Mouse (Mus musculus) G1E (cell line): ENCODE results near the gene Lrrc29. TPM values are rescaled to one million over a fixed set of nuclear protein-coding genes. Genes with fewer than 3 reads are reported as not detected.
A peak's percentile ranks its signal among the peaks of the same experiment; 100 is the strongest.

ENCODE experiments used
- ATAC-seq: 2 replicates; pipeline ENCODE4 v1.8.0; 2016; ENCODE audit warnings: mild to moderate bottlenecking; ENCODE audit not compliant: insufficient number of reproducible peaks, poor library complexity, low FRiP score, severe bottlenecking; ENCODE audit errors: extremely low read depth
- DNase-seq: peaks from one replicate; pipeline ENCODE4 v3.0.0; 2012; ENCODE audit warnings: low spot score
- H3K27me3 ChIP-seq: 2 replicates; pipeline ENCODE4 v1.6.1; 2012; ENCODE audit warnings: mild to moderate bottlenecking, low read length, inconsistent platforms; ENCODE audit not compliant: insufficient read depth
- H3K36me3 ChIP-seq: replicated peaks from 2 replicates; pipeline ENCODE3; 2012; ENCODE audit warnings: mild to moderate bottlenecking, inconsistent platforms
- H3K4me1 ChIP-seq: 2 replicates; pipeline ENCODE4 v1.6.1; 2012; ENCODE audit warnings: low read depth, low read length, inconsistent platforms, mixed read lengths; ENCODE audit not compliant: insufficient read depth
- H3K4me3 ChIP-seq: 2 replicates; pipeline ENCODE4 v1.5.1; 2012; ENCODE audit warnings: low read depth, mild to moderate bottlenecking, inconsistent platforms, low read length, moderate library complexity, mixed read lengths
- H3K9me3 ChIP-seq: replicated peaks from 2 replicates; pipeline ENCODE4 v1.6.1; 2012; ENCODE audit warnings: inconsistent platforms
- CTCF ChIP-seq: IDR thresholded peaks from 2 replicates; pipeline ENCODE4 v1.5.1; 2012; ENCODE audit warnings: low read depth, low read length, inconsistent platforms, mixed read lengths
- GATA1 ChIP-seq: IDR thresholded peaks from 2 replicates; pipeline ENCODE4 v1.6.1; 2012; ENCODE audit warnings: borderline replicate concordance, low read length, inconsistent platforms, mixed read lengths
- GATA2 ChIP-seq: IDR thresholded peaks from 2 replicates; pipeline ENCODE4 v1.6.1; 2012; ENCODE audit warnings: low read depth, low read length, inconsistent platforms, borderline replicate concordance
- POLR2AphosphoS5 ChIP-seq: IDR thresholded peaks from 2 replicates; pipeline ENCODE4 v1.6.1; 2012; ENCODE audit warnings: low read depth, low read length, inconsistent platforms; ENCODE audit not compliant: insufficient replicate concordance
- TAL1 ChIP-seq: conservative IDR thresholded peaks from 2 replicates; pipeline ENCODE4 v1.6.1; 2012; ENCODE audit warnings: low read depth, low read length, inconsistent platforms, mixed read lengths
- polyA plus RNA-seq: library from polyadenylated mRNA; stranded (reverse); fragments of >175 nt; gene quantifications from 2 replicates; pipeline ENCODE4 v1.2.3, GENCODE M21; 2012
- total RNA-seq, 2 experiments: library from RNA; stranded (forward) in 1 of 2; stranded (reverse) in 1 of 2; fragments of 200-1000 nt in 1 of 2; fragments of >200 nt in 1 of 2; fragmentation: Nextera tagmentation in 1 of 2; gene quantifications; 2 replicates each; pipeline ENCODE4 v1.2.3; 2014 to 2017

The Lrrc29 gene
- total and polyA plus RNA-seq, 3 experiments: 1.6 to 15.5 (median 4.6) TPM

DNA sequence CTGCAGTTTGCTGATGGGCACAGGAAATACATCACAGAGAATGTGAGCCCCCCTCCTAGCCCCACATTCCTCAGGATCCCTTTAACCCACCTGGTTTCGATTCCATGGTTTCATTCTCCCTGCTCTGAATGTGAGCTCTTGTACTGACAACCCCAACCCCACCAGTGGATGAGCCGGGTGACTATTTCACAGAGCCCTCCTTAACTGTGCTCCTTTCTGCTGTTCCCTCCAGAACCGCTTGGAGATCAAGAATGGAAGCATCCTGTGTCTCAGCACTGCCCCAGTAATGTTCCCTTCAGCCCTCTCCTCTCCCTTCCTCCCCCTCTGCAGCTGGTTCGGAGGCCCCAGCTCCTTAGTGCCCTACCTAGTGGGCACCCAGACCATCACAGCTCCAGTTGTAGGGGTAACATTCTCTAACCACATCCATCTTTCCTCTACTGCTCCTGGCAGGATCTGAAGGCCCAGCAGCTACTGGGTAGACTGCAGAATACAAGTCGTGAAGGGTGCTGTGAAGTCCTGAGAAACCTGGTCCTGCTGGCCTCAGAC is 19.9 kb downstream of the Lrrc29 start:
- no peak for ATAC-seq
- no peak for DNase-seq
- peaks cover 97% of the 10 kb centered on the region for H3K36me3 ChIP-seq
- no peaks in the 10 kb centered on the region for H3K27me3 ChIP-seq
- no peaks in the 10 kb centered on the region; the same call in 1 of the 2 replicates for H3K9me3 ChIP-seq
- no peak overlapping the region for H3K4me3 ChIP-seq
- H3K4me1 ChIP-seq: peaks cover 50% of the 10 kb centered on the region
- TF ChIP-seq TAL1: no peak
- TF ChIP-seq GATA1: no peak
- TF ChIP-seq GATA2: no peak
- TF ChIP-seq POLR2AphosphoS5: no peak
- TF ChIP-seq CTCF: no peak

DNA sequence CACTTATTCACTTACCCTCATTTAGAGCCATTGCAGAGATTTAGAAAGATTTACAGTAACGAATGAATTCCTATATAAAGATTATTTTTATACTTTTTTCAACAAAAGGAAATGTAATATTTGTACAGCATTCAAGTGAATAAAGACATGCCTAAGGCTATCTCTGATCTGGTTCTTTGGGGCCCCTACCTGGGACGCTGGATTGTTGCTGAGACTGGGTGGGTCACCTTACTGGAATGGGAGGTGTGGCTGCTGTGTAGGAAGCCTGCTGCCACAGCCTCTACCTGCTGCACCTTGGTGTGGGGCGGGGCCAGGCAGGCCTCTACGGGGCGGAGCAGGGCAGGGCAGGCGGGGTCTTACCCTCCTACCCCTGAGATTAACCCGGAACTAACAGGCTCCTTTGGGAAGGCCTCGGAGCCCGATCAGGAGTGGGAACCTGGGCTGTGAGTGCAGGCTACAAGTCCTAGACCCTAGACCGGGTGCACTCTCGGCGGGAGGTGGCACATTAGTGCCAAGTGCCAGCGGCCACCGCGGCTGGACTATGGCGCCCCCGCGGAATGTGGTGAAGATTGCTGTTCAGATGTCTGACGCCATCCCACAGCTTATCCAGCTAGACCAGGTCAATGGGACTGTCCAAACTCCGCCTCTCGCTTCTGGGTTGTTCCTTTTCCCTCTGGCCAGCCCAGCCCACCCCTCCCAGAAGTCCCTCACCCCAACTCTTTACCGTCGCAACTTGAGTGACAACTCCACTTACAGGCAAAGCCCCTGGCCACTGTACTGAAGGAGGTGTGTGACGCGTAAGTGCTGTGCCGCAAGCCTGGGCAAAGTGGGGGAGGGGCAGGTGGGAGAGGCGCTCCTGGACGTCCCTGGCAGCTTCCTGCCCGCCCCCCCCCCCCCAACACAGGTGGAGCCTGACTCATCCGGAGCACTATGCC is 20.6 kb downstream of the Lrrc29 start, which contains the start of gene Elmo3:
TSS of gene Elmo3 (plus strand) at position 391 of the 935 bp plus-strand sequence.
- Histone ChIP-seq H3K9me3 (no peaks in the 10 kb centered on the region; the same call in 1 of the 2 replicates), H3K4me3 (peak within 1 kb of the TSS; percentile 63; the same call in 1 of the 2 replicates), H3K27me3 (no peaks in the 10 kb centered on the region), H3K36me3 (peaks cover 99% of the 10 kb centered on the region), H3K4me1 (peaks cover 55% of the 10 kb centered on the region)
- no peak for TF ChIP-seq GATA2
- peak; percentile 89; the same call in 1 of the 2 replicates for TF ChIP-seq POLR2AphosphoS5
- ATAC-seq (no peak; the same call in 1 of the 2 replicates), DNase-seq (no peak)

DNA sequence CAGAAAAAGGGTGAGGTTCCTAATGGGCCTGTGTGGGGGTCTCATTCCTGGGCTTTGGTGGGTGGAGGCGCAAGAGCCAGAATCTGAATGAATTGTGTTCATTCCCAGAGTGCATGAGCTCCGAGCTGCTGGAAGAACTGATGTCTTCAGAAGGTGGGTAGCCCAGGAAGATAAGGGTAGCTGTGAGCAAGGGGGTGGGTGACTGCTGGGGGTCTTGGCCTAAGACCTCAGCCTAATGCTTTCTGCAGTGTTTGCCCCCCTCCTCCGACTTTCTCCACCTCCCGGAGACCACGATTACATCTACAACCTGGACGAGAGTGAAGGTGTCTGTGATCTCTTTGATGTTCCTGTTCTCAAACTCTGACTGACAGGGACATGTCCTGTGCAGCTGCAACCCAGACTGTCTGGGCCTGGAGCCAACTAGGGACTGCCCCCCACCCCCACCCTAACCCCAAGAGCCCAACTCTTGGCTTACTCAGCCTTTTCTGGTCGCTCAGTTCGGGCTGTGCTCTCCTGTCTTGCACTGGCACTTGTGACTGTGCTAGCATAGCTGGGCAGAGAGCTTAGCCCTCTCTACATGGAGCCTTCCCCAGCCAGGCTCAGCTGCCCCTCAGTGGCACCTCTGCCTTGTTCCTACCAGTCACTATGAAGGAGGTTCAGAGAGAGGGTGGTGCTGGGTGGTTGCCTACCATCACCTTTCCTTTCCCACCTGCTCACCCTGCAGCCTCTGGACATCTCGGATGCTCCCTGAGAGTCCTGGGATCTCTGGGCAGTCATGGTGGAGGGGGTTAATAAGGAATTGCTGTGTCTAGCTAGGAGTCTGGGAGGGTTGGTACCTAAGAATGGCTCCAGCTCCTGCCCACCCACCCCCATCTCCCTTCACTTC is 21.5 kb downstream of the Lrrc29 start:
- DNase-seq (no peak), ATAC-seq (no peak)
- Histone ChIP-seq H3K4me1 (peaks cover 64% of the 10 kb centered on the region), H3K9me3 (no peaks in the 10 kb centered on the region; the same call in 1 of the 2 replicates), H3K4me3 (peak overlapping the region; percentile 30; the same call in 1 of the 2 replicates), H3K27me3 (no peaks in the 10 kb centered on the region), H3K36me3 (peaks cover 99% of the 10 kb centered on the region)
- no peak for TF ChIP-seq POLR2AphosphoS5
- no peak for TF ChIP-seq GATA2
- no peak for TF ChIP-seq CTCF

DNA sequence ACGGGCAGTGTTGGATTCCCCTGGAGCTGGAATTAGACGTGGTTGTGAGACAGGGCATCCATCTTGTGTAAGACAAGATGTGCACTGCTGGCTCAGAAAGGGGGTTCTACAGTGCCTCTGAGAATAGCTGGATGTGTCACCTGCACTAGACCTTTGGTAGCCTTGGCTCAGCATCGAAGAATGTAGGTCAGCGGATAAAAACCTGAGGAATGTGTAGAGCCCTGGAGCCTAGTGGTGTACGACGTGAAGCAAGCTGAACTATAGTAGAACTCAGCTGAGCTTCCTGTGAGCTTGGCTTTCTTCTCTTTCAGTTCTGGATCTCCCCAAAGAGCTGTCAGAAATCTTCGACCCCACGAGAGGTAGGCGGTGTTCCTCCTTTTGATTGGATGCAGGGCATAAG is 22.2 kb downstream of the Lrrc29 start:
- H3K4me1 ChIP-seq: peaks cover 70% of the 10 kb centered on the region
- no peak overlapping the region for H3K4me3 ChIP-seq
- DNase-seq (no peak), ATAC-seq (no peak)
- TF ChIP-seq POLR2AphosphoS5: no peak
- no peak for TF ChIP-seq TAL1
- no peaks in the 10 kb centered on the region for H3K27me3 ChIP-seq
- no peaks in the 10 kb centered on the region; the same call in 1 of the 2 replicates for H3K9me3 ChIP-seq
- H3K36me3 ChIP-seq: peaks cover 98% of the 10 kb centered on the region

DNA sequence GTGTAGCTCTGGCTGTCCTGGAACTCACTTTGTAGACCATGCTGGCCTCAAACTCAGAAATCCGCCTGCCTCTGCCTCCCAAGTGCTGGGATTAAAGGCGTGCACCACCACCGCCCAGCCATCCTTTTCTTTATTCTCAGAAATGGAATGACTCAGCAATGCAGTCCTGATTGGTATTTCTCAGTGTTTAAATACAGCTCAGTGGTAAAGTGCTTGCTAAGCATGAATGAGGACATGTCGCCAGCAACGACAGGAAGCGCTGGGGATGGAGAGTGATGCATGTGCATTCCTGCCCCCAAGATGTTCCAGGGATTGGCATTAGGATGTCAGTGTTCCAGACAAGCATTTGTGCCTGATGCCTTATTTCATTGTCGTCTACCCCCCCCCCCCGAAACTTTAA is 22.7 kb downstream of the Lrrc29 start:
- TF ChIP-seq GATA1 (no peak), CTCF (no peak), TAL1 (no peak), POLR2AphosphoS5 (no peak), GATA2 (no peak)
- peaks cover 98% of the 10 kb centered on the region for H3K36me3 ChIP-seq
- H3K9me3 ChIP-seq: no peaks in the 10 kb centered on the region; the same call in 1 of the 2 replicates
- H3K27me3 ChIP-seq: no peaks in the 10 kb centered on the region
- ATAC-seq (no peak), DNase-seq (no peak)
- peaks cover 75% of the 10 kb centered on the region for H3K4me1 ChIP-seq
- H3K4me3 ChIP-seq: no peak overlapping the region

DNA sequence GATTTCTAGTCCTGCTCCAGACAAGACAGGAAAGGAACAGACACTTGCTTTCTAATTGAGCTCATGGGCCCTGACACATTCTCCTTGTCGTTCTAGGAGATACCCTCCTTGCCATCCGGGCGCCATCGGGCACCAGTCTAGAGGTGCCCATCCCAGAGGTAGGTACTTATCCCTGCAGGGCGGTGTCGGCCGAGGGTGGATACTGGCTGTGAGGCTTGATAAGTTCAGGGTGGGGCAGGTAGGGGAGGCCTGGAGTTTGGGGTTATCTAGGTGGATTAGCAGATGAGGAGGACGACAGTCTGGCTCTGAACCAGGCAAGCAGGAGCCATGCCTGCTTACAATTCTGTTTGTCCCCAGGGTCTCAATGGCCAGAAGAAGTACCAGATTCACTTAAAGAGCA is 26.1 kb downstream of the Lrrc29 start:
- peaks cover 70% of the 10 kb centered on the region for H3K36me3 ChIP-seq

More for the DNA sequence above, 26.1 kb downstream of the Lrrc29 start:
- TF ChIP-seq GATA1 (no peak), POLR2AphosphoS5 (no peak), TAL1 (no peak), GATA2 (no peak), CTCF (no peak)
- H3K4me3 ChIP-seq: peak overlapping the region; percentile 45; the same call in 1 of the 2 replicates
- ATAC-seq: no peak
- H3K27me3 ChIP-seq: no peaks in the 10 kb centered on the region
- H3K9me3 ChIP-seq: no peaks in the 10 kb centered on the region; the same call in 1 of the 2 replicates
- peaks cover 87% of the 10 kb centered on the region for H3K4me1 ChIP-seq
- no peak for DNase-seq
